In the genomic region with DNA sequence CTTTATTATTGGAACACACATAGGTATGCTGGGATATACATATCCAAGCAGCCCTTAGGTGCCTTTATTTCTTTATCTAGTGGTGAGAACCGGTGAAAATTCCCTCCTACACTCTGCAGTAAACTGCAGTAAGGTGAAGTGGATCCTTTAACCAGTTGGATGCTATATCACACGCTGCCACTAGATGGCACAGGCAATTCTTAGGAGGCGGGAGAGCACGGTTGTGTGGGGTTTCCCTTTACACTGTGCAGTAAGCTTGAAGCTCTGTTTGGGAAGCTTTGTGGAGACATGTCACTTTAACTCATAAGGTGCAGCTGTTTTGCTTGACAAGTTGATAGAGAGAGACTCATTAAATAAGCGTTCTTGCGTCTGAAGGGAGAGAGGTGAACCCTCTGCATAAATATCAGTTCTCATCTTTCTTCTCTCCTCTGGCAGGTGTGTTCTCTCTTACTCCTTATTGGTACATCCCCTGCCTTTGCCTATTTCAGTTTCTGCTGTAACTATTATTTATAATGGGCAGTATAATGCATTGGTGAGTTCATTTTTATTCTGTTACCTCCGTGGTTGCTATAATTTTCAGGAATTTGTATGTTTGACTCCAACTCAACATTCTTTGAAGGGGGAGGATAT, we compare ENCODE assay signal across 8 mouse cellular contexts. TPM values are rescaled to one million over a fixed set of nuclear protein-coding genes. Genes with fewer than 3 reads are reported as not detected.
DNase-seq lines count a peak whose midpoint lies in the region; ATAC-seq and TF ChIP-seq lines count a peak whose summit lies in the region.

No protein-coding gene starts in this region.

- no peaks in the 10 kb centered on the region for H3K9me3 ChIP-seq in kidney, embryonic 15.5 days (replicated peaks)

- H3K9ac ChIP-seq in kidney, embryonic 15.5 days, result no peak overlapping the region
- no peak overlapping the region for H3K9ac ChIP-seq in liver, adult 2 months (ENCODE audit: low read depth, low read length)

- TF ChIP-seq POLR2A in liver, adult 2 months (IDR thresholded peaks at IDR 0.05; ENCODE audit: extremely low read depth, insufficient read depth, low read length), result no peak
- TF ChIP-seq POLR2A in testis, adult 2 months (IDR thresholded peaks at IDR 0.05; ENCODE audit: control insufficient read depth, low read depth, low read length), result no peak

- no peak overlapping the region for H3K4me2 ChIP-seq in kidney, embryonic 15.5 days

- ATAC-seq in kidney, embryonic 15.5 days (replicated peaks; ENCODE audit: low FRiP score), result peak; percentile 83; the same call in 1 of the 2 replicates

- no peaks in the 10 kb centered on the region for H3K4me1 ChIP-seq in kidney, embryonic 15.5 days
- H3K4me1 ChIP-seq in liver, adult 2 months (ENCODE audit: control insufficient read depth, insufficient read depth, low read length), result peaks cover 2% of the 10 kb centered on the region; the same call in 1 of the 2 replicates
- H3K4me1 ChIP-seq in testis, adult 2 months (ENCODE audit: control insufficient read depth, insufficient read depth, low read length), result no peaks in the 10 kb centered on the region

- H3K27ac ChIP-seq in kidney, embryonic 15.5 days, result no peak overlapping the region
- H3K27ac ChIP-seq in liver, adult 2 months (replicated peaks; ENCODE audit: insufficient read depth, low read depth, low read length), result no peak overlapping the region
- H3K27ac ChIP-seq in testis, adult 2 months (ENCODE audit: control insufficient read depth, insufficient read depth, low read depth, low read length), result no peak overlapping the region

- TF ChIP-seq CTCF in liver, adult 2 months (IDR thresholded peaks at IDR 0.05; ENCODE audit: low read depth, low read length), result peak; percentile 71; the same call in 1 of the 2 replicates
- peak; percentile 59; the same call in 1 of the 2 replicates for TF ChIP-seq CTCF in testis, adult 2 months (IDR thresholded peaks at IDR 0.05; ENCODE audit: control insufficient read depth, insufficient read depth, insufficient replicate concordance, low read depth, low read length)

- H3K27me3 ChIP-seq in kidney, embryonic 15.5 days, result no peaks in the 10 kb centered on the region
- no peaks in the 10 kb centered on the region for H3K27me3 ChIP-seq in liver, adult 2 months (ENCODE audit: control insufficient read depth, insufficient read depth, low read length)
- H3K27me3 ChIP-seq in testis, adult 2 months (ENCODE audit: control insufficient read depth, insufficient read depth, low read length), result no peaks in the 10 kb centered on the region

- WGBS in kidney, embryonic 15.5 days, result 4% methylated on average over 7 of the region's 7 CpGs
- WGBS in liver, adult 2 months, result 8% methylated on average over 7 of the region's 7 CpGs

- no peaks in the 10 kb centered on the region for H3K36me3 ChIP-seq in kidney, embryonic 15.5 days
- no peaks in the 10 kb centered on the region for H3K36me3 ChIP-seq in liver, adult 2 months (ENCODE audit: control insufficient read depth, insufficient read depth, low read length)
- no peaks in the 10 kb centered on the region for H3K36me3 ChIP-seq in testis, adult 2 months (ENCODE audit: control insufficient read depth, insufficient read depth, low read length)

- no peak overlapping the region for H3K4me3 ChIP-seq in kidney, embryonic 15.5 days (replicated peaks)
- no peak overlapping the region; the same call in 1 of the 2 replicates for H3K4me3 ChIP-seq in liver, adult 2 months (ENCODE audit: insufficient read depth, low read depth, low read length)
- no peak overlapping the region for H3K4me3 ChIP-seq in testis, adult 2 months (ENCODE audit: control insufficient read depth, low read depth, low read length)

- DNase-seq in A20 (ENCODE audit: low read depth, low spot score) (peak; percentile 70), ZHBTc4 (ENCODE audit: low read depth, low spot score) (peak; percentile 76)
- peak; percentile 53 to 66 for DNase-seq in cerebellum, postnatal 4 days (ENCODE audit: low spot score in 2 of 2)
- peak; percentile 55 for DNase-seq in gastrocnemius, postnatal 10 days
- peak; percentile 80 for DNase-seq in liver, adult 2 months (ENCODE audit: extremely low read depth, low read depth, low spot score)
- DNase-seq in naive thymus-derived CD4-positive, alpha-beta T cell, adult 2 months (ENCODE audit: low read depth), result peak; percentile 72

- peaks cover 3% of the 10 kb centered on the region; the same call in 1 of the 2 replicates for H3K79me2 ChIP-seq in liver, adult 2 months (ENCODE audit: control insufficient read depth, insufficient read depth, low read length)

RNA-seq across cellular contexts. Expression of gene Lancl1, which starts 22.9 kb away (rescaled TPM):
- 10 to 100 TPM; 29.8 to 36.0 TPM for total RNA-seq in gastrocnemius, postnatal 10 days (2021)
- polyA plus RNA-seq in kidney, embryonic 15.5 days (2015; fragmentation: Nextera tagmentation; extraction: Ambion mirVana), result 79.9 and 82.5 TPM in 2 replicates
- 25.5 and 31.1 TPM in 2 replicates for total RNA-seq in liver, adult 2 months (2014; rRNA removed)
- polyA plus RNA-seq in liver, adult 2 months (2012; rRNA removed), result 29.5 and 39.2 TPM in 2 replicates
- 787 and 799 TPM in 2 replicates for polyA plus RNA-seq in testis, adult 2 months (2012; rRNA removed)
